9 mouse cellular contexts compared by ENCODE assay signal in the genomic region with DNA sequence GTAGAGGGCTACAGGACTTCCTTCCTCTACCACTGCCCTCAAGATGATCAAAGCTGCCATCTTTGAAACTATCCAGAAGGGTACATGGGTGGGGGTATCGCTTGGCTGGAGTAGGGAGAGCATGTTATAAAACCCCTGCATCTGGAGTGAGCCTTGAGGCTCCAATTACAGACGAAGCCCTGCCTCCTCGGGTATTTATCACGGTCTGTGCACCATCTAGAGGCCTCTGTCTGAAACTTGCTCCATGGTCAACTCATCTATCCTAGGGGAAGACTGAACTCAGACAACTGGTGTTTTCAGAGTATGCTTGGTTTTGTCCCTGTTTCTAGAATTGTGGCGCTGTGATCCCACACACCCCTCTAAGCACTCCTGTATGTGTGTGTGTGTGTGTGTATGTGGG. TPM values are rescaled to one million over a fixed set of nuclear protein-coding genes. Genes with fewer than 3 reads are reported as not detected.
A peak's percentile ranks its signal among the peaks of the same experiment; 100 is the strongest.
DNase-seq lines count a peak whose midpoint lies in the region; ATAC-seq and TF ChIP-seq lines count a peak whose summit lies in the region.
"Had no signal": no experiment of that assay in that cellular context is flagged by ENCODE, and none has a peak within 500 bp of the region (broad histone marks: within the 10 kb centered on the region; RNA-seq: fewer than 3 reads in every experiment).

No protein-coding gene starts in this region.

- H3K9me3 ChIP-seq in embryonic facial prominence, embryonic 12.5 days = no peaks in the 10 kb centered on the region
- H3K9me3 ChIP-seq in stomach, embryonic 14.5 days (ENCODE audit: control insufficient read depth, low read depth, low read length) = no peaks in the 10 kb centered on the region

- no peak for TF ChIP-seq POLR2A in lung, adult 2 months (IDR thresholded peaks at IDR 0.05; ENCODE audit: borderline replicate concordance, extremely low read depth, low read depth, low read length)

- H3K9ac ChIP-seq in embryonic facial prominence, embryonic 12.5 days = no peak overlapping the region
- H3K9ac ChIP-seq in stomach, embryonic 14.5 days (replicated peaks; ENCODE audit: low read depth, low read length) = no peak overlapping the region

- H3K4me3 ChIP-seq in embryonic facial prominence, embryonic 12.5 days = no peak overlapping the region
- H3K4me3 ChIP-seq in lung, adult 2 months (replicated peaks; ENCODE audit: extremely low read depth, low read depth, low read length) = no peak overlapping the region
- no peak overlapping the region for H3K4me3 ChIP-seq in stomach, embryonic 14.5 days (ENCODE audit: low read depth, low read length)

- peak; percentile 24 to 43 for DNase-seq in adrenal gland, postnatal 36 days
- DNase-seq in adrenal gland, adult 18-20 months (ENCODE audit: low spot score in 2 of 2) = no peak
- DNase-seq in 3T3-L1 (ENCODE audit: low read depth, low spot score) = peak; percentile 59
- DNase-seq in hindlimb bud, embryonic 11.5 days (ENCODE audit: extremely low spot score, low read depth, low spot score) = peak; percentile 22
- no peak for DNase-seq in lung, adult 2 months
- DNase-seq in spleen, postnatal 10 days (ENCODE audit: low spot score in 2 of 2) = no peak

- WGBS in embryonic facial prominence, embryonic 12.5 days = 31% methylated on average over 5 of the region's 5 CpGs
- WGBS in lung, adult 2 months = 44% methylated on average over 5 of the region's 5 CpGs
- 33% methylated on average over 5 of the region's 5 CpGs for whole genome bisulfite sequencing in stomach, embryonic 14.5 days

- TF ChIP-seq CTCF in lung, adult 2 months (IDR thresholded peaks at IDR 0.05; ENCODE audit: insufficient read depth, low read length) = peak; percentile 55

- H3K27ac ChIP-seq in embryonic facial prominence, embryonic 12.5 days = no peak overlapping the region
- no peak overlapping the region for H3K27ac ChIP-seq in stomach, embryonic 14.5 days (ENCODE audit: low read length)

- peaks cover 14% of the 10 kb centered on the region; the same call in 1 of the 2 replicates for H3K4me1 ChIP-seq in embryonic facial prominence, embryonic 12.5 days
- H3K4me1 ChIP-seq in lung, adult 2 months (ENCODE audit: control insufficient read depth, insufficient read depth, low read length) = peaks cover 5% of the 10 kb centered on the region; the same call in 1 of the 2 replicates
- H3K4me1 ChIP-seq in stomach, embryonic 14.5 days (ENCODE audit: control insufficient read depth, insufficient read depth, low read length) = peaks cover 4% of the 10 kb centered on the region

- H3K27me3 ChIP-seq in embryonic facial prominence, embryonic 12.5 days = no peaks in the 10 kb centered on the region
- no peaks in the 10 kb centered on the region for H3K27me3 ChIP-seq in stomach, embryonic 14.5 days (ENCODE audit: control insufficient read depth, insufficient read depth, low read length)
- H3K27me3 ChIP-seq: CH12.LX had no signal

- peak; percentile 82 for ATAC-seq in embryonic facial prominence, embryonic 12.5 days (ENCODE audit: insufficient number of reproducible peaks, insufficient read depth, low FRiP score, low TSS enrichment)
- ATAC-seq in stomach, embryonic 14.5 days (ENCODE audit: insufficient number of reproducible peaks, insufficient read depth, low FRiP score, low read depth) = 0 out of 2 replicates have a peak, but pooled peaks have one; percentile 61

- H3K36me3 ChIP-seq in embryonic facial prominence, embryonic 12.5 days = no peaks in the 10 kb centered on the region
- H3K36me3 ChIP-seq in stomach, embryonic 14.5 days (ENCODE audit: control insufficient read depth, insufficient read depth, low read length) = no peaks in the 10 kb centered on the region

- no peak overlapping the region for H3K4me2 ChIP-seq in embryonic facial prominence, embryonic 12.5 days (replicated peaks)
- no peak overlapping the region for H3K4me2 ChIP-seq in stomach, embryonic 14.5 days (replicated peaks; ENCODE audit: low read depth, low read length)

RNA-seq across cellular contexts. Expression of gene Dapl1, which starts 59.7 kb away (rescaled TPM):
- not detected for total RNA-seq in adrenal gland, postnatal 36 days (2021)
- total RNA-seq in adrenal gland, adult 18-20 months (2021) = not detected
- 13.9 and 16.9 TPM in 2 replicates for polyA plus RNA-seq in embryonic facial prominence, embryonic 12.5 days (2016; fragmentation: Nextera tagmentation; extraction: Ambion mirVana)
- 0.25 and 2.7 TPM in 2 replicates for polyA plus RNA-seq in lung, adult 2 months (2012; rRNA removed)
- 43.6 and 44.3 TPM in 2 replicates for polyA plus RNA-seq in stomach, embryonic 14.5 days (2014; fragmentation: Nextera tagmentation; extraction: Ambion mirVana)
- total RNA-seq: CH12.LX had no signal

Comparison
In these comparisons a context has a peak if more than half of its experiments do, and no peak if none do; other contexts are left out.
1. DNase-seq: peak in adrenal gland, postnatal 36 days (2 of 2), 3T3-L1 (single experiment) and hindlimb bud, embryonic 11.5 days (single experiment); none in adrenal gland, adult 18-20 months (0 of 2), lung, adult 2 months (single experiment) and spleen, postnatal 10 days (0 of 2).